Mouse (Mus musculus): ENCODE results near the gene Cela3a.
A peak's percentile ranks its signal among the peaks of the same experiment; 100 is the strongest.
"Not testable (repeated sequence)": the region's sequence is repeated elsewhere in the genome, so short reads cannot be mapped to it uniquely, and the experiment has no call there.

Cela3a gene

DNA sequence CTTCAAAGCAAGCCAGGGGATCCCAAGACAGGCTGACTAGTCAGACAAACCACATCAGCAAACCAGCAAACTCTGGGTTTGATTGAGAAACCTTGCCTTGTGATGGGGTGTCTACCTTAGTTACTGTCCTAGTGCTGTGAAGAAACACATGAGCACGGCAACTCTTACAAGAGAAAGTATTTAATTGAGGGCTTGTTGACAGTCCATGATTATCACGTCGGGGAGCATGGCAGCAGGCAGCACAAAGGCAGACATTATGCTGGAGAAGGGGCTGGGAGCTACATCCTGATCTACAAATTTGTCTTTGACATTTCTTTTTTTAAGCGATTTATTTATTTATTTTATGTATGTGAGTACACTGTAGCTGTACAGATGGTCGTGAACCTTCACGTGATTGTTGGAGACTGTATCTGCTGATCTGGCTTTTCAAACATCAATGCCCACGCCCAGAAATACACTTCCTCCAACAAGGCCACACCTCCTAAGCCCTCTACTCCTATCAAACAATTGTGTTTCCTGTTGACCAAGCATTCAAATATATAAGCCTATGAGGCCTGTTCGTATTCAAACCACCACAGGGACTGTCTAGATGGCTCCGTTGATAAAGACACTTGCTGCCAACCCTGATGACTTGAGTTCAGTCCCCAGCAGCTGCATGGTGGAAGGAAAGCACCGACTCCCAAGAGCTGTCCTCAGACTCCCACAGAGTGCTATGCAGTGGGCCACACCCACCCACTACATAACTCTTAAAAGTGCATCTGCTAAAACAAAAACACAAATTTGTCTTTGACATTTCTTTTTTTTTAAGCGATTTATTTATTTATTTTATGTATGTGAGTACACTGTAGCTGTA is 8.3 kb upstream of the Cela3a start:
- ATAC-seq (ENCODE audit: insufficient number of reproducible peaks, low FRiP score, low TSS enrichment) = no peak

- ATAC-seq (ENCODE audit: insufficient number of reproducible peaks, low FRiP score, low TSS enrichment) = no peak
Measured at GRCm38 (mm10) chr4:137414936-137415335, 5.3 kb upstream of the Cela3a start.

GRCm38 (mm10) chr4:137412185-137412709 is 2.7 kb upstream of the Cela3a start:
- ATAC-seq (ENCODE audit: insufficient number of reproducible peaks, low FRiP score, low TSS enrichment) = not testable (repeated sequence)

- no peak for ATAC-seq (ENCODE audit: insufficient number of reproducible peaks, low FRiP score, low TSS enrichment)
Measured at GRCm38 (mm10) chr4:137405571-137405970, 4.0 kb downstream of the Cela3a start.

DNA sequence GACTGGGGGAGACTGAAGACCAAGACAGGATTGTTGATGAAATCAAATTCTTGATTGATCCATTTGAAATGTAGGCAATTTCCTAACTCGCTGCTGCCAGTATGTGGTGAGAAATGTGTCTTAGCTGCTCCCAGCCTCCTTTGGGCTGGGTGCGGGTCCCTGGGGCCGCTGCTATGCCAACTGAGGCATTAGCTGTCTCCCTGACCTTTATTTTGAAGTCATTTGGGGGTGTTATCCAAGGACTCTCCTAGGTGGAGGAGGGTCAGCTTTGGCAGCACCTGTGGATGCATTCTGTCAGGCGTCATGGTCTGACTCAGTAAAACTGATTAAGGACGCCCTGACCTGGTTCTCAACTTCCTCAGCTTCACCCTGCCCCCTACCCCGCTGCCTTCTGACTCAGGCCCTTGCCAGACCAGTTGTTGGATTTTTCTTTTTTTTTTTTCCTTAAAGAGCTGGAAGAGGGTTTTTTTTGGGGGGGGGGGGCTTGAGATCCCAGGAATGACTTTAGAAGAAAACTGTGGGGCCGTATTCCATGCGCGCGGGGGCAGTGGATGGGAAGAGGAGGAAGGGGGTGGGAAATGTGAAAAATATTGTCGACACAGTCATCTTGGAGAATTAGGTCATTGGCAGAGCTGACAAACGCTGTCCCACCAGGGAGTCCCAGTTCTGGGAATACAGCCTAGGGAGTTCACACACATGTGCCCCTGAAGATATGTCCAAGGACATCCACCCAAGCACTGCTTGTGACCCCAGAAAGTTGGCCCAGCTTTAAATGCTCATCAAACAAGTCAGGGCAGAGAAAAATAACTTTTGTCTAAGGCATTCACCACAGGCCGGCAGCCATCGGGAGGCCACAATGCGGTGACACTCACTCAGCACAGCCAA is 12.7 kb downstream of the Cela3a start:
- peak; percentile 52; the same call in 1 of the 2 replicates for ATAC-seq (ENCODE audit: insufficient number of reproducible peaks, low FRiP score, low TSS enrichment)

DNA sequence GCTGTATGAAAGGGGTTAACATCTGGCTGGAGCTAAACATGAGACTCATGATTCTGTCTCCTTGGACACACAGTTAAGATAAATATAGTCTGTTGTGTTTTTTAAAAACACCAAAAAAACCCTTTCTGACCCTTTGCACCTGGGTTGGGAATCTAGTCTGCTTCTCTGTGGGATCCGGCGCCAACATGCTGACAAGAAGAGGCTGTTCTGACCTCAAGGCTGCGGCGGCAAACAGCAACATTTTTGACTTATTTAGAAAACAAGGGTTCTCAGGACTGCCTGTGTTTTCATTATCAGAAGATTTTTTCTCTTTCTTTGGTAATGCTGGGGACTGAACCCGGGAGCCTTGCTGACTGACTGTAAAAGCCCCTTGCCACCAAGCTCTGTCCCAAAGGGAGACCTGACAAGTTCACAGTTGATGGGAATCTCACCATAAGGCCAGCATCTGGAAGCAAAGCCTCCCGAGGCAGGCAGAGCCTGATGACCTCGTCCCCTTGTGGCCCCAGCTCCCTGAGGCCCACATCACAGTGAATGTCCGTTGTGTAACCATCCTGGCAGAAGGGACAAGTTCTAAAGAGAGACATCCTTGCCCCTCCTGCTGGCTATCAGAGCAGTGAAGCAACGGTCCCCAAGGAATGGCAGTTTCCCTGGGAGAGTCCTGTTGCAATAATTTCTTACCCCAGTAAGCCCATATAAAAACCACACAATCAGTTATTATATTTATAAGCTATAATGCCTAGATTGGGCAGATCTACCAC is 16.0 kb downstream of the Cela3a start:
- ATAC-seq (ENCODE audit: insufficient number of reproducible peaks, low FRiP score, low TSS enrichment) = no peak

DNA sequence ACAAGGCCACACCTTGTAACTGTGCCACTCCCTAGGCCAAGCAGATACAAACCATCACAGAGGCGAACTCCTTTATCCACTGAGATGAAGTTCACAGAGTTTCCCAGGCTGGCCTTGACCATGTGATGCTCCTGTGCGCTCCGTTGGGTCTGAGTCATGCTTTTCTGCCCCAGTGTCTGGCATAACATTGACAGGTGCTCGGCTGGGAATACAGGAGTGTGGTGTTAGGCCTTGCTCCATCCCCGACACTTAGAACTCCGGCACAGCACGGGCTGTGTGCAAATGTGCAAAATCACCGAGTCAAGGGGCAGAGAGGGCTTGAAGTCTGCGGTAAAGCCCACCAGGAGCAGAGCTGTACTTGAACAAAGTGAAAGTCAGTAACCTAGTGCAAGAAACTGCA is 16.7 kb downstream of the Cela3a start:
- no peak for ATAC-seq (ENCODE audit: insufficient number of reproducible peaks, low FRiP score, low TSS enrichment)

- no peak for ATAC-seq (ENCODE audit: insufficient number of reproducible peaks, low FRiP score, low TSS enrichment)
Measured at GRCm38 (mm10) chr4:137391287-137391686, 18.3 kb downstream of the Cela3a start.

DNA sequence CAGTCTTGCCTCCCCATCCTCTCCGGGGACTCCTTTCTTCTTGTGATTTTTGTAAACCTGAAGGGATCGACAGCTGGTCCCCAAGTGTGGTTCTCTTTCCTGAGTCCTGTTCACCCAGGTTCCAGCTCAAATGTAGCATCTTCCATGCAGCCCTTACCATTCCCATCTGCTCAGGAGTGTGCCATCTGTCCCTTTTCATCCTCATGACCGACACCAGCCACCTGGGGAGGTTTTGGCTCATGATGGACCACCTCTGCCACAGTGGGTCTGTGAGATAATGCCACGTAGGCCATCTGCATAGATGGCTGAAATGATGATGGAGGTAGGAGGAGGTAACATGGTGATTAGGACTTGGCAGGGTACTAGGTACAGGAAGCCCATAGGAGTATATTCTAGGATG is 19.4 kb downstream of the Cela3a start:
- no peak for ATAC-seq (ENCODE audit: insufficient number of reproducible peaks, low FRiP score, low TSS enrichment)

DNA sequence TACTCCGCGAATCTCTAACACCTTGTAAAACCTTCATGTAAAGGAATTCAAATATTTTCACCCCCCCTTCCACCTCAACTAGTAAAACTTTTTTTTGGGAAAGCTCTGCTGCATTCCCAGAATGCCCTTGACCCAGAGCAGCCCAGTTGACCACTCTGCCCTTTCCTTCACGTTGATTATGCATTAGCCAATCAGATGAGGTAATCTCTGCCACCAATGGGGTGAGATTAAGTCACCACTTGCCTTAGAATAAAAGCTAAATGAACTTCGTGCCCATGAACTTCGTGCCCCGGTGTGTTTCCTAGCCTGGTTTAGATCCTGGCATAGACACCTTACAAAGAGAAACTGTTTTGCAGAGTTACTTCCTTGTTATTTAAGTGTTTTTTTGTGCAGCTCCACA is 20.6 kb downstream of the Cela3a start:
- no peak for ATAC-seq (ENCODE audit: insufficient number of reproducible peaks, low FRiP score, low TSS enrichment)

DNA sequence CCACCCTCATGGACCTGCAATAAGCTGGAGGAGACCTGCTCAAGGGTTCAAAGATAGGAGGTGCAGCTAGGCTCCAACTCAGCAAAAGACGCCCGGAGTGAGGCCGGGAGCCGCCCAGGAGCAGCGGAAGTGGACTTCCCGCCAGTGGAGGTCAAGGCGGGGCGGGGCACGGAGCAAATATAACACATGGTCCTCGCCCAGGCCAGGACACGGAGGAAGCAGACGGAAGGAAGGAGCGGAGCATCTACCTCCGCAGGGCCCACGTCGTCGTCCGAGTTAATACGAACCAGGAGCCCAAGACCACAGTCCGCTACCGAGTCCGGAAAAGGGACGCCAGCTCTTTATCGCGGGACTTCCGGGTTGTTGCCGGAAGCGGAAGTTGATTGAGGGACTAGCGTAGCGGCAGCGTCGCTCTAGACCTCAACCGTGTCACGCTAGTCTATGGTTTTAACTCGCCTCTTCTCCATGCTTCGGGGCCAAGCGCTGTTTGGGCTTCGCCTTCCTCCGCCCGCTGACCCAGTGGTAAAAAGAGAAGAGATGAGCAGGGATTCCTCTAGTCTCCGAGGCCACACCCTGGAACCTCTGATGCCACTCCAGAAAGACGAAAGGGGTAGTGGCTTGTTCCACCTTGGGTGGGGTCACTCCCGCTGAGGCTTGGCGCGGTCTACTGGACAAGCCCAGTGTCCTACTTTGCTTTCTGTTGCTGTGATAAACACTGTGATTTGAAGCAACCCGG is 21.4 kb downstream of the Cela3a start:
- ATAC-seq (ENCODE audit: insufficient number of reproducible peaks, low FRiP score, low TSS enrichment) = peak; percentile 93

DNA sequence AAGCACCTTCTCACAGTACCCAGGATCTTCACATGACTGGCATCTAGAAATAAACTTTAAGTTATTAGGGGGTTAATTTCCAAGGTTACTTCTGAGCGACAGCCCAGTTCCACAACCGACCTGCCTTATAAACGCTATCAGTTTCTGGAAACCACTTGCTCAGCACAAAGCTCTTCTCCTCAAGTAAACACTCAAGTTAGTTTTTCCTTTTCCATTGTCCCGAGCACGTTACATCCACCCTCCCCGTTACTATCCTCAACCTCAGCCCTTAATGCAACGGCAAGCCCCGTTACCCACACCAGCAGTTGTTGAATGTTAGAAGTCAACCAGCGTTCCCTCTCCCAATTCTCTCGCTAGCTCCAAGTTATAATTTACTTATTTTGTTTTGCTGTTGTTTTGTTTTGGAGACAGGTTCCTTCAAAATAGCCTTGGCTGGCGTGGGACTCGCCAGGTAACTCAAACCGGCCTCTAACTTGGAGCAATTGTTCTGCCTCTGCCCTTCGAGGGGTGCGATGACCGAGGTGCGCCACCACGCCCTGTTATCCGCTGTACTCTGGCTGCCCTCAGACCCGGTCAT is 22.0 kb downstream of the Cela3a start:
- ATAC-seq (ENCODE audit: insufficient number of reproducible peaks, low FRiP score, low TSS enrichment) = no peak

DNA sequence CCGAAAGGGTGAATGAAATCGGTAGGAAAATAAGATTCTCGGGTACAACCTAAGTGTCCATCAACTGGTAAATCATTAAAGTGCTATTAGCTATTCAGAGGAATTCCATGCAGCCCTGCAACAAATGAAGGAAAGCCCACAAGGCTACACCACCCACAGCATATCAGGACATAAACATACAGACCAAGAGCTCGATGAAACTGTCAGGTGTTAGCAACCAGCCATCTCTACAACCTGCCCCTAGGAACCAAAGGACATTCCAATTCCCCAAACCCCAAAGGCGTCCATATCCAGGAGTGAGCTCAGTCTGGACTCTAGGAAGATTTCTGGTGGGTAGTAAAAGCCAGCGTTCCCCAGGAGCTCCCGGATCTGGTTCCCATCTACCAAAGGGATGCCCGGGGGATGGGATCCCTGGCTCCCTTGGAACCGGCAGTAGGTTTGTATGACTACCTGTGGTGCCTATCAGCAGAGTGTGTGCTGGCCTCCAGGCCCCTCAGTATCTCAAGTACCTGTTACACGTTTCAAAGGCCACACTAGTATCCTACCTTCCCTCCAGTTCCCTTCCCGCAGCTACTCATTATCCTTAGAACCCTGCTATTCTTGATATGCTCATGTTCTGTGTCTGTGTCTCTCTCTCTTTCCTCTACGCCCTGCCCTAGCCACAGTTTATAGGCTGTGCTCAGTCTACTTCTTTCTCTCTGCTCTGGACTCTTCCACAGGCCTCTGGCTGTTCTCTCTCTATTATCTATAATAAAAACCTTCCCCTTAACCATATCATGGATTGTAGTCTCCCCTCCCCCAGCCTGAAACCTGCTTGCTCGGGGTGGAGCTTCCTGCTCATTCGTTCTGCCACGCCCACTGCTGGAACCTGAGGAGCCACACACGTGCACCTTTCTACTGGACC is 28.6 kb downstream of the Cela3a start:
- no peak for ATAC-seq (ENCODE audit: insufficient number of reproducible peaks, low FRiP score, low TSS enrichment)

- ATAC-seq (ENCODE audit: insufficient number of reproducible peaks, low FRiP score, low TSS enrichment) = no peak
Measured at GRCm38 (mm10) chr4:137379713-137380255, 29.8 kb downstream of the Cela3a start.

- ATAC-seq (ENCODE audit: insufficient number of reproducible peaks, low FRiP score, low TSS enrichment) = no peak
Measured at GRCm38 (mm10) chr4:137379085-137379484, 30.5 kb downstream of the Cela3a start.

DNA sequence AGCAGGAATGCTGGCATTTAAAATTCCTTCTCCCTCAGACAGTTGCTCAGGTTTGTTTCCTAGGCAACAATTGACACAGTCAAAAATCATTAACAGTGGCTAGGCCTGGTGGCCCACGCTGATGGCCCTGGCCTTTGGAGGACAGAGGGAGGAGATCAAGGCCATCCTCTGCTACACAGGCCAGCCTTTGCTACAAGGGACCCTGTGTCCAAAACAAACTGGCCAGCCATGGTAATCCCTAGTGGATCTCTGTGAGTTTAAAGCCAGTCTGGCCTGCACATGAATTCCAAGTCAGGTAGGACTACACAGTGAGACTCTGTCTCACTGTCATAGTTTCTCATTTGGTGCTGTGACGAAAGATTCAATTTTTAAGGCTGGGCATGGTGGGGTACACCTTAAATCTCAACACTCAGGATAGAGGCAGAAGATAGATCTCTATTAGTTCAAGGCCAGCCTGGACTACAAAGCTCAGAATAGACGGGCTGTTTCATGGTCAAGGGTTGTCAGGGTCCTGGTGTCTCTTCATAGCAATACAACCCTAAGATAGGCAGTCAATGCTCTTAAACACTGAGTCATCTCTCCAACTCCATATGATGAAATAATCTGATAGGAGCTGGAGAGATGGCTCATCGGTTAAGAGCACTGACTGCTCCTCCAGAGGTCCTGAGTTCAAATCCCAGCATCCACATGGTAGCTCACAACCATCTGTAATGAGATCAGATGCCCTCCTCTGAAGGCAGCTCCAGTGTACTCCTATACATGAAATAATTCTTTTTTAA is 31.9 kb downstream of the Cela3a start:
- ATAC-seq (ENCODE audit: insufficient number of reproducible peaks, low FRiP score, low TSS enrichment) = no peak

DNA sequence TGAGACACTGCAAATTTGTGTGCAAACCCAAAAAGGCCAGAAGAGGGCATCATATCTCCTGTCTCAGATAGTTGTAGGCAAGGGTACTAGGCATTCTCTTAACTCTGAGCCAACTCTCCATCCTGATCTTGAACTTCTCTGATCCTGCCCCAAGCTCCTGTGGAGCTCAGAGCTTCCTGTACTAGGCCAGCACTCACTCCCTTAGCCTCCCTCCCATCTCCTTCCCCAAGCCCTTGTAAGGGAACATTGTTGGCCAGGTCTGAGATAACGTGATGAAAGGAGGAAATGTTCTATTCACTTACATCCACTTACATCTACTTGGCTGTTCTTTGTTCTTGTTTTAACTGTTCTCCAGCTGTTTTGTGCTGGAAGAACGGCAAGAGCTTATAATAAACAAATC is 32.8 kb downstream of the Cela3a start:
- no peak for ATAC-seq (ENCODE audit: insufficient number of reproducible peaks, low FRiP score, low TSS enrichment)
